In genomic region chr2:70827780-70828179, GRCm38 (mm10) we compare ENCODE assay signal across 25 mouse cellular contexts. TPM values are rescaled to one million over a fixed set of nuclear protein-coding genes. Genes with fewer than 3 reads are reported as not detected.
DNase-seq lines count a peak whose midpoint lies in the region; ATAC-seq and TF ChIP-seq lines count a peak whose summit lies in the region.
"Had no signal": no experiment of that assay in that cellular context is flagged by ENCODE, and none has a peak within 500 bp of the region (broad histone marks: within the 10 kb centered on the region; RNA-seq: fewer than 3 reads in every experiment).

No protein-coding gene starts in this region.

- no peaks in the 10 kb centered on the region for H3K9me3 ChIP-seq in heart, embryonic 11.5 days (replicated peaks; ENCODE audit: control insufficient read depth, low read length)
- no peaks in the 10 kb centered on the region for H3K9me3 ChIP-seq in liver, embryonic 15.5 days (replicated peaks)
- H3K9me3 ChIP-seq: embryonic facial prominence, embryonic 13.5 days; forebrain, embryonic 13.5 days; heart, embryonic 13.5 days; hindbrain, embryonic 10.5 days; hindbrain, embryonic 15.5 days; limb, embryonic 13.5 days had no signal

- H3K27ac ChIP-seq in heart, embryonic 11.5 days (ENCODE audit: low read depth, low read length), result peak overlapping the region; percentile 54; the same call in 1 of the 2 replicates
- peak overlapping the region; percentile 100 for H3K27ac ChIP-seq in liver, embryonic 15.5 days (replicated peaks)
- H3K27ac ChIP-seq in gastrocnemius, adult 2 months, result no peak overlapping the region
- H3K27ac ChIP-seq: embryonic facial prominence, embryonic 13.5 days; forebrain, embryonic 13.5 days; heart, embryonic 13.5 days; hindbrain, embryonic 10.5 days; hindbrain, embryonic 15.5 days; limb, embryonic 13.5 days had no signal

- H3K27me3 ChIP-seq in heart, embryonic 11.5 days (ENCODE audit: control insufficient read depth, insufficient read depth, low read length), result no peaks in the 10 kb centered on the region
- no peaks in the 10 kb centered on the region for H3K27me3 ChIP-seq in liver, embryonic 15.5 days
- H3K27me3 ChIP-seq: embryonic facial prominence, embryonic 13.5 days; forebrain, embryonic 13.5 days; heart, embryonic 13.5 days; hindbrain, embryonic 15.5 days; limb, embryonic 13.5 days had no signal

- intact Hi-C loops in heart, postnatal 25 days (cut with DNase I), result no loop called here
- intact Hi-C loops in gastrocnemius, adult 2 months (cut with DNase I), result no loop called here

- H3K4me3 ChIP-seq in heart, embryonic 11.5 days (ENCODE audit: low read depth, low read length), result no peak overlapping the region
- H3K4me3 ChIP-seq in liver, embryonic 15.5 days (replicated peaks), result peak overlapping the region; percentile 12; the same call in 1 of the 2 replicates
- H3K4me3 ChIP-seq in gastrocnemius, adult 2 months, result no peak overlapping the region
- H3K4me3 ChIP-seq: embryonic facial prominence, embryonic 13.5 days; forebrain, embryonic 13.5 days; heart, embryonic 13.5 days; hindbrain, embryonic 10.5 days; hindbrain, embryonic 15.5 days; limb, embryonic 13.5 days had no signal

- no peaks in the 10 kb centered on the region for H3K36me3 ChIP-seq in heart, embryonic 11.5 days (ENCODE audit: control insufficient read depth, insufficient read depth, low read length)
- H3K36me3 ChIP-seq in liver, embryonic 15.5 days (replicated peaks), result no peaks in the 10 kb centered on the region
- H3K36me3 ChIP-seq: embryonic facial prominence, embryonic 13.5 days; heart, embryonic 13.5 days; hindbrain, embryonic 10.5 days; hindbrain, embryonic 15.5 days; limb, embryonic 13.5 days had no signal

- DNase-seq in heart, postnatal 25 days (ENCODE audit: low spot score), result no peak
- peak; percentile 47 for DNase-seq in c-Kit-negative CD71-positive TER-119-positive erythroid progenitor cells, embryonic 14.5 days (ENCODE audit: low read depth, low spot score)
- peak; percentile 74 for DNase-seq in liver
- no peak for DNase-seq in gastrocnemius, adult 2 months
- no peak for DNase-seq in kidney, adult 9 months
- DNase-seq in lung, postnatal 36 days, result no peak
- DNase-seq: adrenal gland, postnatal 25 days; cerebellum, adult 9-11 months; gastrocnemius, postnatal 25 days; heart, adult 11 months; heart, postnatal 10 days; kidney, adult 2 months; kidney, postnatal 10 days; lung, adult 2 months; lung, postnatal 10 days; midbrain, embryonic 14.5 days; thymus, postnatal 25 days had no signal

- H3K9ac ChIP-seq in heart, embryonic 11.5 days (ENCODE audit: low read depth, low read length), result no peak overlapping the region
- H3K9ac ChIP-seq in liver, embryonic 15.5 days, result peak overlapping the region; percentile 99
- H3K9ac ChIP-seq: embryonic facial prominence, embryonic 13.5 days; forebrain, embryonic 13.5 days; heart, embryonic 13.5 days; hindbrain, embryonic 15.5 days; limb, embryonic 13.5 days had no signal

- ATAC-seq in heart, embryonic 11.5 days (replicated peaks; ENCODE audit: insufficient number of reproducible peaks, low FRiP score, low TSS enrichment), result no peak
- no peak for ATAC-seq in liver, embryonic 15.5 days (ENCODE audit: insufficient read depth)
- ATAC-seq: forebrain, embryonic 13.5 days had no signal

- peaks cover 3% of the 10 kb centered on the region; the same call in 1 of the 2 replicates for H3K4me1 ChIP-seq in heart, embryonic 11.5 days (ENCODE audit: control insufficient read depth, insufficient read depth, low read length)
- H3K4me1 ChIP-seq in liver, embryonic 15.5 days (replicated peaks), result peaks cover 70% of the 10 kb centered on the region

- H3K4me2 ChIP-seq in heart, embryonic 11.5 days, result no peak overlapping the region
- peak overlapping the region; percentile 65 for H3K4me2 ChIP-seq in liver, embryonic 15.5 days
- H3K4me2 ChIP-seq: embryonic facial prominence, embryonic 13.5 days; forebrain, embryonic 13.5 days; hindbrain, embryonic 15.5 days; limb, embryonic 13.5 days had no signal

- TF ChIP-seq CTCF in gastrocnemius, adult 2 months (IDR thresholded peaks at IDR 0.05), result no peak

- WGBS in heart, embryonic 11.5 days (ENCODE audit: insufficient replicate concordance), result 61% methylated on average over 8 of the region's 8 CpGs
- 22% methylated on average over 8 of the region's 8 CpGs for WGBS in liver, embryonic 15.5 days (ENCODE audit: insufficient replicate concordance)

RNA-seq across cellular contexts. Expression of gene Tlk1, which starts 2.3 kb away (rescaled TPM):
- polyA plus RNA-seq in heart, embryonic 11.5 days (2014; fragmentation: Nextera tagmentation; extraction: Ambion mirVana), result 34.2 and 39.4 TPM in 2 replicates
- total RNA-seq in heart, postnatal 25 days (2021), result 10 to 100 TPM; 31.2 to 31.9 TPM
- 29.0 and 30.1 TPM in 2 replicates for polyA plus RNA-seq in liver, embryonic 15.5 days (2015; fragmentation: Nextera tagmentation; extraction: Ambion mirVana)
- total RNA-seq in gastrocnemius, adult 2 months (2021), result 10 to 100 TPM; 39.1 to 46.5 TPM

Comparison
In these comparisons a context has a peak if more than half of its experiments do, and no peak if none do; other contexts are left out.
1. DNase-seq: peak in c-Kit-negative CD71-positive TER-119-positive erythroid progenitor cells, embryonic 14.5 days (single experiment) and liver (single experiment); none in heart, postnatal 25 days (single experiment), gastrocnemius, adult 2 months (single experiment), kidney, adult 9 months (single experiment) and lung, postnatal 36 days (single experiment).